Mouse (Mus musculus): ENCODE data around the gene Inha.

DNA sequence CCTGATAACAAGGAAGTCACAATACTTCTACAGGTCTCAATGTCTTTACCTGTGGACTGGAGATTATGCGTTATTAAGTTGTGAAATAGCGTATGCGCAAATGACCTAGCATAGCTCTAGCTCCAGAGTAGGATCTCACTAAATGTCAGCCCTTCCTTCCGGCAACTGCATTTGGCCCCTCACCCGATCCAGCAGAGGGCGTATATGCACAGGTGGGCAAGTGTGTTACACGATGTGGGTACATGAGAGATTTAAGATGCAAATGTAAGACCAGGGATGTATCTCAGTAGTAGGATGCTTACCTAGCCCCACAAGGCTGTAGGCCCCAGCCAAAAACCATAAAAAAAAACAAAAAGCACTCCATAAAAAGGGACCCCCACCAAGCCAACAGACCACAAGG, 7.4 kb upstream of the Inha start:
- TF ChIP-seq GATA1 (IDR thresholded peaks at IDR 0.05; ENCODE audit: low read length), result no peak
- TF ChIP-seq TAL1 (IDR thresholded peaks at IDR 0.05; ENCODE audit: low read length), result no peak

All from erythroblast, embryonic 14.5 days (primary cell).